Mouse (Mus musculus) forebrain, embryonic 14.5 days (tissue): ENCODE measurements around the gene Tll2. TPM values are rescaled to one million over a fixed set of nuclear protein-coding genes. Genes with fewer than 3 reads are reported as not detected.

Experiments used
- ATAC-seq: fragments of 200-750 bp; cut with Nextera tagmentation; 2 replicates; pipeline ENCODE4 v1.8.0; 2017; ENCODE audit warnings: mild to moderate bottlenecking, moderate library complexity
- DNase-seq: peaks from one replicate; pipeline ENCODE4 v3.0.0-alpha.2; 2015; ENCODE audit warnings: low spot score
- H3K27ac ChIP-seq: fragments of 300-500 bp; sonication (generic); 2 replicates; pipeline ENCODE4 v1.5.1; 2014; ENCODE audit warnings: low read depth, mild to moderate bottlenecking, control low read depth, low read length, moderate library complexity
- H3K27me3 ChIP-seq: fragments of 300-500 bp; sonication (generic); replicated peaks from 2 replicates; pipeline ENCODE4 v1.6.1; 2014; ENCODE audit warnings: low read length, control low read depth, mixed read lengths; ENCODE audit not compliant: control insufficient read depth, insufficient read depth
- H3K36me3 ChIP-seq: fragments of 300-500 bp; sonication (generic); 2 replicates; pipeline ENCODE4 v1.6.1; 2014; ENCODE audit warnings: low read length, control low read depth; ENCODE audit not compliant: control insufficient read depth, insufficient read depth
- H3K4me1 ChIP-seq: fragments of 300-500 bp; sonication (generic); 2 replicates; pipeline ENCODE4 v1.6.1; 2014; ENCODE audit warnings: antibody characterized with exemption, low read length, control low read depth; ENCODE audit not compliant: control insufficient read depth, insufficient read depth
- H3K4me2 ChIP-seq: fragments of 300-500 bp; sonication (generic); 2 replicates; pipeline ENCODE4 v1.6.1; 2014; ENCODE audit warnings: mild to moderate bottlenecking, control low read depth, low read length
- H3K4me3 ChIP-seq: fragments of 300-500 bp; sonication (generic); 2 replicates; pipeline ENCODE4 v1.5.1; 2014; ENCODE audit warnings: low read depth, low read length, control low read depth
- H3K9ac ChIP-seq: fragments of 300-500 bp; sonication (generic); 2 replicates; pipeline ENCODE4 v1.6.1; 2014; ENCODE audit warnings: mild to moderate bottlenecking, low read length, control low read depth, moderate library complexity
- H3K9me3 ChIP-seq: fragments of 300-500 bp; sonication (generic); replicated peaks from 2 replicates; pipeline ENCODE4 v1.6.1; 2016; ENCODE audit warnings: low read length, control low read depth, mixed read lengths; ENCODE audit not compliant: control insufficient read depth
- WGBS: fragments of 180-500 bp; shearing (Covaris S2); extraction: QIAGEN DNeasy Blood & Tissue Kit; methylation state at CpG from one replicate; pipeline ENCODE4 v1.1.7; 2014; 5-methylcytosine and 5-hydroxymethylcytosine counted together
- polyA plus RNA-seq: library from polyadenylated mRNA; unstranded; fragments of >200 nt; fragmentation: Nextera tagmentation; extraction: Ambion mirVana; gene quantifications from 2 replicates; pipeline ENCODE4 v1.2.1, GENCODE M21; 2014

Gene Tll2
- polyA plus RNA-seq, 1 experiment from 2014 or later: 0.97 TPM

DNA sequence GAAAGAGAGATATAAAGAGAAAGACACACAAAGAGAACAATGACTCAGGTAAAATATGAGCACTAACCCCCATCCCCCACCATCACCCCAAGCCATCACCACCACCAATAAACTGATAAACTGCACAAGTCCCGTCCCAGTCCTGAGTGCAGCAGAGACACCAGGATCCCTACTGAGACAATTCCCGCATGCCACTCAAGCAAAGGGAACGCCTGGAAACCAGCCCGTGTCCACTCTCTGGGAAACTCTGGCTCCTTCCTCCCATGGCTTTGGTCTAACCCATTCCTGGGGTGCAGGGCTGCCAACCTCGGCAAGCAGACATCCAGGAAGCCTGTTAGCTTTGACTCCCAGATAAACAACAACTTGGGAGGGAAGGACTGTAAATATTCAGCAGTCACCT, 96.6 kb downstream of the Tll2 start:
- no peak for ATAC-seq
- H3K4me1 ChIP-seq: peaks cover 34% of the 10 kb centered on the region
- 35% methylated on average over 5 of the region's 5 CpGs for WGBS

DNA sequence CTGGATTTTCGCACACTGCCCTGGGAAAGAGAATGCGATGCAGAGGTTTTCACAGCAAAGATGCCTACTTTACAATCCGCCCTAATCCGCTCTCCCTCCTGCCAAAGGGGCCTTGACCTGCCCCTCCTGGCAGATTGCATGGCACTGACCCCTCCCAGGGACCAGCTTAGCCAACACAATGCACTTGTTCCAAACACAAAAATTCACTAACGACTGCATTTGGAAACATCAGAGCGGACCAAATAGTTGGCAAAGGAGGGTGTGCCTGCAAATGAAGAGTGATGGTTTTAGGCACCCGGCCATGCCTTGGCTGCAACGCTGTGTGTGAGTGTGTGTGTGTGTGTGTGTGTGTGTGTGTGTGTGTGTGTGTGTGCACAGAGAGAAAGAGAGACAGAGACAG, 97.1 kb downstream of the Tll2 start:
- peak; percentile 92 for DNase-seq
- WGBS: 4% methylated on average over 8 of the region's 8 CpGs
- no peak overlapping the region for H3K9ac ChIP-seq

More for the DNA sequence above, 96.6 kb downstream of the Tll2 start:
- DNase-seq: peak; percentile 42
- Histone ChIP-seq H3K4me3 (no peak overlapping the region), H3K36me3 (no peaks in the 10 kb centered on the region), H3K9ac (no peak overlapping the region), H3K4me2 (no peak overlapping the region), H3K9me3 (no peaks in the 10 kb centered on the region), H3K27me3 (0 out of 2 replicates have a peak, but pooled peaks cover 10% of the 10 kb centered on the region), H3K27ac (no peak overlapping the region; the same call in 1 of the 2 replicates)

DNA sequence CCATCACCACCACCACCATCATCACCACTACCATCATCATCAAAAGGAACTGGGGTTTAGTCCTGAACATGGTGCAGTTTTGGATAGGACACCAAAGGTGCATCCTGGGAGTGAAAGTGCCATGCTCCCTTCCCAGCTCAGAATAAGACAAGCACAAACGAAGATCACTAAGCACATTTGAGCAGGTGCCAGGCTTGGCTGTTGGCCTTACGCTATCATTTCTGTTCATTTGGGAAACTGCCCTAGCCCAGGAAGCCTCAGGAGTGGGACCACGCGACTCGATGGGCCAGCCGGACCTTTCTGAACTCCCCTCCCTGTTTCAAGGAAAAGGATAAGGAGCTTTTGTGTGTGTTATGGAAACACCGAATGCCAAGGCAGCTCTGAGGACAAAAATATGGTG, 98.0 kb downstream of the Tll2 start:
- Histone ChIP-seq H3K27ac (peak overlapping the region; percentile 35; the same call in 1 of the 2 replicates), H3K9me3 (no peaks in the 10 kb centered on the region), H3K36me3 (no peaks in the 10 kb centered on the region), H3K9ac (no peak overlapping the region), H3K4me2 (peak overlapping the region; percentile 15; the same call in 1 of the 2 replicates), H3K27me3 (0 out of 2 replicates have a peak, but pooled peaks cover 10% of the 10 kb centered on the region), H3K4me3 (no peak overlapping the region), H3K4me1 (peaks cover 22% of the 10 kb centered on the region)
- ATAC-seq: no peak
- 42% methylated on average over 7 of the region's 7 CpGs for WGBS
- peak; percentile 47 for DNase-seq

More for the DNA sequence above, 97.1 kb downstream of the Tll2 start:
- Histone ChIP-seq H3K4me3 (no peak overlapping the region), H3K36me3 (no peaks in the 10 kb centered on the region), H3K27ac (peak overlapping the region; percentile 35; the same call in 1 of the 2 replicates), H3K4me2 (peak overlapping the region; percentile 15; the same call in 1 of the 2 replicates), H3K4me1 (peaks cover 29% of the 10 kb centered on the region), H3K27me3 (0 out of 2 replicates have a peak, but pooled peaks cover 10% of the 10 kb centered on the region), H3K9me3 (no peaks in the 10 kb centered on the region)
- ATAC-seq: peak; percentile 78

GRCm38 (mm10) chr19:41107530-41107929, 99.1 kb downstream of the Tll2 start:
- WGBS: 75% methylated on average over 8 of the region's 8 CpGs
- no peak overlapping the region for H3K9ac ChIP-seq
- no peak for DNase-seq

DNA sequence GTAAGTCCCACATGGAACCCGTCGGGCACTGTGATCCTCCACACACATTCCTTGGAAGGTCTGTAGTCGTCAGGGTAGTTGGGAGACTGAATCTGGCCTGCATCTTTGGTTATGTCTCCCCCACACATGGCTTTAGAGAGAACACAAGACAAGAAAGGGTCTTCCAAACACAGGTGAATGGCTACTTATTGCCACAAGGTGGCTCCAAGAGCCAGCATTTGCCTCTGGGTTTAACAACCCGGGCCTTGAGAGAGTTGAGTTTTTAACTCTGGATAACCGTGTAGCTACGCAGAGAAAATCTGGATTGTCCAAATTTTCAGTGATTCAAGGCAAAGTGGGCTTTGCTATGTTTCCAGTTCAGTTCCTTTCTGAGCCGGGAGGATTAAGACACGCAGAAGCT, 101.7 kb downstream of the Tll2 start:
- no peak overlapping the region for H3K4me3 ChIP-seq
- 0 out of 2 replicates have a peak, but pooled peaks cover 6% of the 10 kb centered on the region for H3K27me3 ChIP-seq
- no peak overlapping the region for H3K4me2 ChIP-seq
- H3K9ac ChIP-seq: no peak overlapping the region
- DNase-seq: peak; percentile 88
- 0 out of 2 replicates have a peak, but pooled peaks have one; percentile 38 for ATAC-seq
- no peak overlapping the region for H3K27ac ChIP-seq
- H3K9me3 ChIP-seq: no peaks in the 10 kb centered on the region
- 31% methylated on average over 8 of the region's 8 CpGs for WGBS
- H3K4me1 ChIP-seq: peaks cover 14% of the 10 kb centered on the region
- no peaks in the 10 kb centered on the region for H3K36me3 ChIP-seq

More at GRCm38 (mm10) chr19:41107530-41107929, 99.1 kb downstream of the Tll2 start:
- H3K9me3 ChIP-seq: no peaks in the 10 kb centered on the region
- no peaks in the 10 kb centered on the region for H3K36me3 ChIP-seq
- H3K27ac ChIP-seq: no peak overlapping the region
- H3K4me1 ChIP-seq: peaks cover 17% of the 10 kb centered on the region
- no peak overlapping the region for H3K4me3 ChIP-seq
- ATAC-seq: no peak
- no peak overlapping the region for H3K4me2 ChIP-seq
- 0 out of 2 replicates have a peak, but pooled peaks cover 12% of the 10 kb centered on the region for H3K27me3 ChIP-seq

DNA sequence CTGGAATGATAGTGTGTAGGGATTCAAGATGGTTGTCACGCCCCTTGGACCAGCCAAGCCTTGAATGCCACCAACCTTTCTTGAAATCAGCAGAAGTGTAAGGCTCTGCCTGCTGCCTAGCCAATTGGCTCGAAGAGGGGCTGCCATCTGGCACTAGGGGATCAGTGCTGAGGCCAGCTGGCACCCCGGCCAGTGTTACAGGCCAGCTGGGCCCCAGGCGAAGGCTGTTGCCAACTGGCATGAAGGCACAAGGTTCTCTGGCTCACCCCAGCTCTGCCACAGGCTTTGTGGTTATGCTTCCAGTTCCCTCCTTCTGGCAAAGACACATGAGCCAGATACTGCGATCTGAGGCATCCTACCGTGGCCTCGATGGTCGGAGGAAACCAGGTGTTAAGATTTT, 105.2 kb downstream of the Tll2 start:
- WGBS: 61% methylated on average over 8 of the region's 8 CpGs
- ATAC-seq: peak; percentile 91
- H3K9me3 ChIP-seq: no peaks in the 10 kb centered on the region
- H3K4me1 ChIP-seq: peaks cover 2% of the 10 kb centered on the region; the same call in 1 of the 2 replicates
- H3K27me3 ChIP-seq: 0 out of 2 replicates have a peak, but pooled peaks cover 6% of the 10 kb centered on the region
- H3K36me3 ChIP-seq: no peaks in the 10 kb centered on the region
- H3K4me3 ChIP-seq: no peak overlapping the region
- DNase-seq: peak; percentile 88
- peak overlapping the region; percentile 46; the same call in 1 of the 2 replicates for H3K27ac ChIP-seq
- no peak overlapping the region for H3K9ac ChIP-seq
- no peak overlapping the region for H3K4me2 ChIP-seq

DNA sequence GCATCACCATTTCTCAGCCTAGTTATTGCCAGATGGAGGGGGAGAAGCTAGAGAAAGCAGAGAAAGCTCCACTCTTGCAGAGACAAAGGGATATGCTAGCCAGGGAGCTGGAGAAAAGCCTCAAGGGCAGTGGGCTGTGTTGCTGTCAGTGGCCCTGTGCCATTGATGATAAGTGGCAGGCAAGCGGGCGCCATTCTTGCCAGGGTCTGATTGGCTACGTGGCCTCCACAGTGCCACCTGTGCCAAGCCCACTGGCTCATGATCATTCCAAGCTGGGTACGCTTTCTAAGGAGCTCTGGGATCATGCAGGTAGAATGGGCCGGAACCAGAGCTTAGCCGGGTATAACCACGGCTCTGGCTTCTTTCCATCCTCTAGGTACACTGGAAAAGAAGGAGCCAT, 105.8 kb downstream of the Tll2 start:
- DNase-seq: peak; percentile 76
- H3K4me3 ChIP-seq: no peak overlapping the region
- H3K36me3 ChIP-seq: no peaks in the 10 kb centered on the region
- 0 out of 2 replicates have a peak, but pooled peaks cover 5% of the 10 kb centered on the region for H3K27me3 ChIP-seq
- no peak overlapping the region for H3K9ac ChIP-seq
- H3K9me3 ChIP-seq: no peaks in the 10 kb centered on the region
- no peak overlapping the region for H3K4me2 ChIP-seq
- H3K4me1 ChIP-seq: peaks cover 2% of the 10 kb centered on the region; the same call in 1 of the 2 replicates
- ATAC-seq: peak; percentile 65; the same call in 1 of the 2 replicates
- peak overlapping the region; percentile 46; the same call in 1 of the 2 replicates for H3K27ac ChIP-seq
- 64% methylated on average over 7 of the region's 7 CpGs for WGBS

DNA sequence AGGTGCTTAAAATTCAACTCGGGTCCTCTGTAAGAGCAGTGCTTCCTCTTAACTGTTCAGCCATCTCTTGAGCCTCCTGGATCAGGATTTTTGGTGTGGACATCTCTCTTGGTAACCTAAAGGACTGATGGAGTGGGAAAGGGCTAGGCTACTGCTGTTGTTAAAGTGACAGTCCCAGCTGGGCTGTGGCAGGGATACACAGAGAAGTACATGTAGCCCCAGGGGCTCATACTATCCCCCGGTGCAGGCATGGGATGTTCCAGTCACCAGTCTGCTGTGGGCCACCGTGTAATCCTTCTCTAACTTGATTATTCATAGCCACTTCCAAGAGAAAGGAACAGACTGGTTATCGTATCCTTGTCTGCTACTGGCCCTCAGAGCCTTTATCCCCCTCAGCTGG, 109.6 kb downstream of the Tll2 start:
- ATAC-seq (no peak), DNase-seq (no peak)
- H3K27me3 ChIP-seq: no peaks in the 10 kb centered on the region
- no peak overlapping the region for H3K27ac ChIP-seq
- 63% methylated on average over 4 of the region's 4 CpGs for WGBS
- H3K9ac ChIP-seq: no peak overlapping the region
- H3K36me3 ChIP-seq: no peaks in the 10 kb centered on the region
- no peaks in the 10 kb centered on the region for H3K9me3 ChIP-seq
- no peak overlapping the region for H3K4me2 ChIP-seq
- no peak overlapping the region for H3K4me3 ChIP-seq
- peaks cover 2% of the 10 kb centered on the region; the same call in 1 of the 2 replicates for H3K4me1 ChIP-seq

- WGBS: 94% methylated on average over 2 of the region's 2 CpGs
- Histone ChIP-seq H3K27ac (no peak overlapping the region), H3K9ac (no peak overlapping the region), H3K9me3 (no peaks in the 10 kb centered on the region), H3K4me3 (no peak overlapping the region), H3K4me2 (no peak overlapping the region), H3K4me1 (0 out of 2 replicates have a peak, but pooled peaks cover 2% of the 10 kb centered on the region), H3K27me3 (no peaks in the 10 kb centered on the region), H3K36me3 (no peaks in the 10 kb centered on the region)
- ATAC-seq: no peak
- no peak for DNase-seq
Observed at GRCm38 (mm10) chr19:41091901-41092300, 114.7 kb downstream of the Tll2 start.
